Mouse (Mus musculus) adipocyte (in vitro differentiated cells): Measurements from ENCODE around the gene Atp8b3.

ENCODE experiments used
- DNase-seq: peaks from one replicate; pipeline ENCODE4 v3.0.0-alpha.2; 2016; ENCODE audit warnings: low spot score

The Atp8b3 gene

GRCm38 (mm10) chr10:80519287-80519686, 19.6 kb downstream of the Atp8b3 start:
- DNase-seq, result no peak

DNA sequence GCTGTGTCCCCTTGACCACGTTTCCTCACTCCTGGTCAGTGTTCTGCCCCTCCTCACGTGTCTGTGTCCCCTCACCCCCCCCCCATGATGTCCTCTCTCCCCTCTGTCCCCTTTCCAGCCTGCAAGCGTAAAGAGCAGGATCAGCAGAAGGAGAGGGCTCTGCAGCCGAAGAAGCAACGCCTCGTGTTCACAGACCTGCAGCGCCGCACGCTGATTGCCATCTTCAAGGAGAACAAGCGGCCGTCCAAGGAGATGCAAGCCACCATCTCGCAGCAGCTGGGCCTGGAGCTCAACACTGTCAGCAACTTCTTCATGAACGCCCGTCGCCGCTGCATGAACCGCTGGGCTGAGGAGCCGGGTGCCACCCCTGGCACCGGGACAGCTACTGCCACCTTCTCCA, 25.2 kb downstream of the Atp8b3 start:
- DNase-seq, result no peak

GRCm38 (mm10) chr10:80510273-80510660, 28.7 kb downstream of the Atp8b3 start:
- no peak for DNase-seq

- peak; percentile 76 for DNase-seq
Observed at GRCm38 (mm10) chr10:80509412-80510272, 29.3 kb downstream of the Atp8b3 start.

DNA sequence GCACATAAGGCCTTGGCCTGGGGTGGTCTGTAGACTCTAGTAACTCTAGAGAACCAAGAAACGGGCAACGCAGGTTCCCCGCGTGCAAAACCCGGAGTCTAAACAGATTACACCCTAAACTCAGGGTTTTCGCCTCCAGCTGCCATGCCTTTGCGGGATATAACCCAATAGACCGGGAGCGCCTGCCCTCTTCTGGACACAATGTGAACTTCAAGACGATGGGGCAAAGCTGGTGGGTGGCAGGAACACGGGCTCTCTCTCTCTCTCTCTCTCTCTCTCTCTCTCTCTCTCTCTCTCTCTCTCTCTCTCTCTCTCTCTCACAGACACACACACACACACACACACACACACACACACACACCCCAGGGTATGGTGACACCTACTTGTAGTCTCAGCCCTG, 32.7 kb downstream of the Atp8b3 start:
- DNase-seq, result peak; percentile 82

DNA sequence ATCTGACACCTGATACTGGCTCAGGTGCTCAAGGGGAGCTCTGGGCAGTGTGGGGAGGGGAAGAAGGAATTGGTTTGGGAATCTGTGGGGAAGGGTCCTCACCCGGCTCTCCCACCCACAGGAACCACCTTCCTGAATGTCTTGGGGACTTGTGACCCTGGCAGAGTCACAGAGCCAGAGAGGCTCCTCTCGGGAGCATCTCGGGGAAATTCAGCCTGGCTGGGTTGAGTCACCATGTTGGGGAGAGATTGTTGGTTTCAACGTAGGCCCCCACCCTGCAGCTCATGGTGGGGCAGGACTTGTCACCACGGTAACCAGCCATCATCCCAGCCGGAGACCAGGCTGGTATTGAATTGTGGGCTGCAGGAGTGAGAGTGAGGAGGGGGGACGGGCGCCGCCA, 34.2 kb downstream of the Atp8b3 start:
- DNase-seq, result no peak

GRCm38 (mm10) chr10:80503599-80504220, 35.2 kb downstream of the Atp8b3 start:
- DNase-seq, result no peak

DNA sequence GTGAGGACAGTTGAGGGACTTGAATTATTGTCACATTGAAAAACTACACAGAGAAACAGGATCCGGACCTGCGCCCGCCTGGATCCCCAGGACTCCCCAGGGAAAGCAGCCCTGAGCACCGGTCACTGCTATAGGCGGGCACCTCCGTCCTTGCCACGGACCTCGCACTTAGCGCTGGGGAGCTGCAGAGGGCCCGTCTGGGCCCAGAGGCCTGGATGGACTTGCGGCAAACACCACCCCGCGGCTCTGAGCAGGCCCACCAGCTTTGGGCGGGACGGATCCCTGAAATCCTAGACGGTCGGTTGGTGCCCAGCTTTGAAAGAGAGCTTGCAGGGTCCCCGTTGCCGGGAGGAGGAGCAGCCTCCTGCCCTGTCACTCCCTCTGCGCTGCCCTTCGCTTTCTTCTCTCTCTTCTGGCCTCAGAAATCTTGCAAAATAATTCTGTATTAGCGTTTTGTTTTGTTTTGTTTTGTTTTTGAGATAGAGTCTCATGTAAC, 36.1 kb downstream of the Atp8b3 start:
- DNase-seq, result no peak

DNA sequence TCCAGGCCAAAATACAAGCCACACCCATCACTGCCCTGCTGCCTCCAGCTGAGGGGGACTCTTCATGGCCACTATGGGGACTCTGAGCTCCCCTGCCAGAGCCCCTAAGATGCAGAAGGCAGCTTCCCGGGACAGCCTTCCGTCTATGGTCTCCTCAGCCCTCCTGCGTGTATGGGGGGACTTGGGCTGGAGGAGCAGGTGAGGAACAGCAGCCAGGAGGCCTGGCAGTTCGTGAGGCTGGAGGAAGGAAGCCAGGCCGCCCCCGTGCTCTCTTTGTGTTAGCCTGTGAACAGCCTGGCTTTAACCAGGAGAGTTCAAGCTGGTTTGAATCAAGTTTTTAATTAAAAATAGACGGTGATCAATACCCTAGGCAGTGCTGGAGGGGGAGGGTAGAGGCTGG, 36.6 kb downstream of the Atp8b3 start:
- DNase-seq, result no peak

DNA sequence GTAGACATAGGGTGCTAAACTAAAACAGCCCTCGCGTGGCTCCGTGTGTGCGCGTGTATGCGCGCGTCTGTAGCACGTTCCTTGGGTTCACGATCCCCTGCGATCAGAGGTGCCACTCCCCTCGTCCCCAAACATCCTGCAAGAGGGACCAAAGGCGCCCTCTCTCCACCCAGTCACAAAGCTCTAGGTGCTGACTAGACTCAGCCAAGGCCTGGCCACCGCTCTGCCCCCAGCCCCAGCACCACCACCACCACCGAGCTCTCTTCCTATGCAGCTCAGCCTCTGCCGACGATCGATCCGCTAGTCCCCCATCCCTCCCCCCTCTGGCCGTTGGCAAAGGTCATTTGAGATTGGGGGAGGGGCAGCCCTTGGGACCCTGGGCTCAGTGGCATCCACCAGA, 42.5 kb downstream of the Atp8b3 start:
- no peak for DNase-seq

DNA sequence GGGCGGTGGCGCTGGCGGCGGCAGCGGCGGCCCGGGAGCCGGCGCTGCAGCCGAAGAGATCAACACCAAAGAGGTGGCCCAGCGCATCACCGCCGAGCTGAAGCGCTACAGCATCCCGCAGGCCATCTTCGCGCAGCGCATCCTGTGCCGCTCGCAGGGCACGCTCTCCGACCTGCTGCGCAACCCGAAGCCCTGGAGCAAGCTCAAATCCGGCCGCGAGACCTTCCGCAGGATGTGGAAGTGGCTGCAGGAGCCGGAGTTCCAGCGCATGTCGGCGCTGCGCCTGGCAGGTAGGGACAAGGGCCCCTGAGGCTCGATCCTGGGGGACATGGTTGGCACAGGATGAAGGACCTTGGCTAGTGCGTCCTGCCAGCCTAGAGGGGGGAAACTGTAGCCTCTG, 43.0 kb downstream of the Atp8b3 start:
- no peak for DNase-seq

DNA sequence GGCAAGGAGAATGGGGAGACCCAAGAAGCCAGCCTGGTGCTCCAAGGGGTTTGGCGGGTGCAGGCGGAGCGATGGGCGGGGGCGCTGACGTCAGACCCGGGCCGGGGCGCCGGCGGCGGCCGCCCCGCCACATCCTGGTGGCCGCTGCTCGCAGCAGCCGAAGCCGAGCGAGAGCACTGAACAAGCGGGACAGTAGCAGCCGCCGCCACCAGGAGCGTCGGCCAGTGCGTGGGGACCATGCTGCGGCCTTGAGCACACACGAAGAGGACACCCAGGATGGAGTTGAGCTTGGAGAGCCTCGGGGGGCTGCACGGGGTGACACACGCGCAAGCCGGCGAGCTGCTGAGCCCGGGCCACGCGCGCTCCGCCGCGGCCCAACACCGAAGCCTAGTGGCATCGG, 44.2 kb downstream of the Atp8b3 start, which contains the start of gene Onecut3:
Gene Onecut3 (plus strand): TSS at position 104 of the 400 bp plus-strand sequence.
- no peak for DNase-seq

GRCm38 (mm10) chr10:80490051-80490450, 48.9 kb downstream of the Atp8b3 start:
- DNase-seq, result peak; percentile 85

GRCm38 (mm10) chr10:80486862-80487379, 52.0 kb downstream of the Atp8b3 start:
- no peak for DNase-seq

- DNase-seq, result no peak
Observed at GRCm38 (mm10) chr10:80481002-80481401, 57.9 kb downstream of the Atp8b3 start.

GRCm38 (mm10) chr10:80478531-80478930, 60.4 kb downstream of the Atp8b3 start:
- no peak for DNase-seq

- DNase-seq, result peak; percentile 82
Observed at GRCm38 (mm10) chr10:80475290-80475959, 63.5 kb downstream of the Atp8b3 start.
